Mouse (Mus musculus) megakaryocyte progenitor cell, adult 5-6 weeks (primary cell): Measurements from ENCODE around the gene Os9. TPM values are rescaled to one million over a fixed set of nuclear protein-coding genes. Genes with fewer than 3 reads are reported as not detected.
"Not testable (repeated sequence)": the region's sequence is repeated elsewhere in the genome, so short reads cannot be mapped to it uniquely, and the experiment has no call there.

Experiments used
- ATAC-seq: replicated peaks from 2 replicates; pipeline ENCODE4 v1.8.0; 2016; ENCODE audit warnings: mild to moderate bottlenecking, moderate TSS enrichment, inconsistent platforms; ENCODE audit not compliant: poor library complexity
- total RNA-seq, 2 experiments: library from RNA; stranded (forward) in 1 of 2; stranded (reverse) in 1 of 2; fragments of 157-497, 149-512 nt in 1 of 2; fragments of 200-1000 nt in 1 of 2; gene quantifications; 2 replicates each; pipeline versions ENCODE4 v1.2.3 to v1.2.4; 2015 to 2017

The Os9 gene
- total RNA-seq, 2 experiments from 2014 or later: 40.1 to 192 TPM

DNA sequence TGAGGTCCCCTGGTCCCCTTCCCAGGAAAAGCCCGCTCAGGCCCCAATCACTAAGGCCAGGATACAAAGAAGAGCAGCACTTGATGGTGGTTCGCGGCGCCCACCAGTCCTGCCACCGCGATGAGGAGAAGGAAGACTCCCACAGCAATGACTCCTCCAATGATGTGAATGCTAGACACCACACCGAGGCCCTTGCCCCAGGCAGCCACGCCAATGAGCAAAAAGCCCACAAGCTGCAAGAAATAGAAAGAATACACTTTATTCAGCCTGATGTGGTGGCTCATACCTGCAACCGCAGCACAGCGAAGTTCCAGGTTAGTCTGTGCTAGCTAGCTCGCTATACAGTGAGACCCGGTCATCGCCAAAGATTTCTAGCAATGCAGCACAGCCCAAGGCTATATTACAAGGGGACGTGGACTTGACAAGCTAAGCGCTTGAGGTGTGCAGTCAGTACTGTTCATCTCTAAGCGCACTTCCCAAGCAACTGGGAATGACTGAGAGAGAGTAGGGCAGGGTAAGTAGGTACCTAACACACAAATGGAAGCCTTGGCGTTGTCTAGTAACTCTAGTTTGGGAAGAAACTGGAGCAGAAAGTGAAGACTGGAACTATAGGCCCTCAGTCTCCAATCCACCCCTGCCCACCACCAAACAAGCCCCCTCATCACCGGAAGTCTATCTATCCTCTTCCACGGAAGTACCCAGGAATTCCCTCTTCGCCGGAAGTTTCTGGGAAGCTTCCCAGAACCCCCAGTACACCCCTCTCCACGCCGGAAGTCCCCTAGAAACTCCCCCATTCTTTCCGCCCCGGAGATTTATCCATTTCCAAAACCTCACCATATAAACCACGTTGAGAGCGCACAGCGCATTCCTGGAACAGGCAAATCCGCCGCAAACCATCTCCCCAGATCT is 51.4 kb downstream of the Os9 start:
- peak; percentile 5 for ATAC-seq

DNA sequence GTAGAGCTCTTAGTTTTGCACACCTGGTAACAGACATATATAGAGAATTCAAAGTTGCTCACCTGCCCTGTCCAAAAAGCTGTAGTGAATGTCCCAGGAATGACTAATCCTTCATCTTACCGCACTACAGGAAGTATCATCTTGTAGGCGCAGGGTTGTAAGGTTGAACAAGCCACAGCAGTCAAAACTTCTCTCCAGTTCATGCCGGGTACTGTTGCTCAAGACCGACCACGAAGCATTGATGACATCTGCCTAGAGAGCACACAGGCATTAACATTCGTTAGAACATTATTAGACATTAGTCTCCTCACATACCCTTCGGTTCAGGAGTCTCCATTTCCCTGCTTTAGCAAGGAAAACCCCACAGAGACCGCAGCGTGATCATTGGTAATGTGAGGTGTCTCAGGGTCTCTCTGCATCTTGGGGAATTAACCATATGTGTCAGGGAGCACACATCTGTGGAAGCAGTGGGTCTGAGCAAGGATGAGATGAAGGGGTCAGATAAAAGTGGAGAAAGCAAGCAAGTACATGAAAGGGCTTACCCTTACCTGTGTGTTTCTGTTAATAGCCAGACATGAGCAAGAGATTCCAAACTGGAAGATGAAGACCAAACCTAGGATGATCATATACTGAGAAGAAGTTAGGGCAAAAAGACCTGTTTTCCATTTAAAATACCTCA is 52.4 kb downstream of the Os9 start:
- ATAC-seq: no peak; the same call in 1 of the 2 replicates

DNA sequence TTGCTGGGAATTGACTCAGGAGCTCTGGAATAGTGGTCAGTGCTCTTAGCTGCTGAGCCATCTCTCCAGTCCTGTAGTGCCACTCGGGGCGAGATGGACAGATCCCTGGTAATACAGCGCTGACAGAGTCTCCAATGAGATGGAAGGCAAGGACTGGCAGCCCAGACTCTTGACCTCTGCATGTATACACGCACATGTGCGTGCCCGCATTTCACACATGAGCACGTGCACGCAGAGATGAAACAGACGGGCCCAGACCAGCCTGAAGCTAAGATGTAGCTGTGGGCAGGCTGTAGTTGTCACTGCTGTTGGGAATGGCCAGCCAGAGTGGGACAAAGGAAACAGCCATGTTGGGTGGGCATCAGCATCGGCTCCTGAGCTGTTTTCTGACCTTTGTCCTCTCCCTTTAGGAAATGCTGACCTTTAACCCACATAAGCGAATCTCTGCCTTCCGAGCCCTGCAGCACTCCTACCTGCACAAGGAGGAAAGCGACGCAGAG is 54.4 kb downstream of the Os9 start:
- ATAC-seq: no peak

DNA sequence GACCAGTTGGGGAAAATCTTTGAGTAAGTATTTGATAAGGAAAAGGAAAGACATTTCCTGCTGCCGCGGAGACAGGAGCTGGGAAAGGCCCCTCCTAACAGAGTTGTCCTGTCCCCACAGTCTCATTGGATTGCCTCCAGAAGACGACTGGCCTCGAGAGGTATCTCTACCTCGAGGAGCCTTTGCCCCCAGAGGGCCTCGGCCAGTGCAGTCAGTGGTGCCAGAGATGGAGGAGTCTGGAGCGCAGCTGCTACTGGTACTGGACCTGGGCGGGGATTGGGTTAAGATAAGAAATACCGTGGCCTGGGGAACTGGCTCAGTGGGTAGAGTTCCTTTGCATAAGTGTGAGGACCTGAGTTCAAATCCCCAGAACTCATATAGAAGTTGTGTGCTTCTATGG is 55.0 kb downstream of the Os9 start:
- no peak for ATAC-seq

DNA sequence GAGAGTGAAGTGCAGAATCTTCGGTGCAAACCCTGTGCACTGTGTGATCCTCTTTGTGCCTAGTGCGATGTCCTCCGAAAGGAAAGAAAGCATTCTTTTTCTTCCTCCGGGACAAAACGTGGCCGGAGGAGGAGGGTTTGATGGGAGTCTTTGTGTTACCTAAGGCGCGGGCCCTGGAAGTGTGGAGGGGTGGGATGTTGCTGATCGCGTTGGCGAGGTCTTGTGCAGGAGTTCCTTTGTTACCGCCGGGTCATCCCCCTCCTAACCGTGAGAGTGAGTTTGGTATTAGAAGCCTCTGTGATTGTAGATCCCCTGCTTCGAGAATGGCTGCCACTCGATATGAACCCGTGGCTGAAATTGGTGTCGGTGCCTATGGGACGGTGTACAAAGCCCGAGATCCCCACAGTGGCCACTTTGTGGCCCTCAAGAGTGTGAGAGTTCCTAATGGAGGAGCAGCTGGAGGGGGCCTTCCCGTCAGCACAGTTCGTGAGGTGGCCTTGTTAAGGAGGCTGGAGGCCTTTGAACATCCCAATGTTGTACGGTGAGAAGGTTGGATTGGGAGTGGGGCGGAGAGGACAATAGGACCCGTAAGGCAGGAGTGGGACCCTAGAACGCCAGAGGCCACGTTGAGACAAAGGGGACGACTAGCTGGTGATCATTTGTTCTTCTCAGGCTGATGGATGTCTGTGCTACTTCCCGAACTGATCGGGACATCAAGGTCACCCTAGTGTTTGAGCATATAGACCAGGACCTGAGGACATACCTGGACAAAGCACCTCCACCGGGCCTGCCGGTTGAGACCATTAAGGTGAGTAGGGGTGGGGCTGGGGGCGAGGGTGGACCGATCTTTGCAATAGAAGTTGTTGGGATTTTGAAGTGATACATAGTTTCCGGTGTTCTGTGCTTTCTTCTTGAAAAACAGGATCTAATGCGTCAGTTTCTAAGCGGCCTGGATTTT is 56.7 kb downstream of the Os9 start:
- peak; percentile 2 for ATAC-seq

DNA sequence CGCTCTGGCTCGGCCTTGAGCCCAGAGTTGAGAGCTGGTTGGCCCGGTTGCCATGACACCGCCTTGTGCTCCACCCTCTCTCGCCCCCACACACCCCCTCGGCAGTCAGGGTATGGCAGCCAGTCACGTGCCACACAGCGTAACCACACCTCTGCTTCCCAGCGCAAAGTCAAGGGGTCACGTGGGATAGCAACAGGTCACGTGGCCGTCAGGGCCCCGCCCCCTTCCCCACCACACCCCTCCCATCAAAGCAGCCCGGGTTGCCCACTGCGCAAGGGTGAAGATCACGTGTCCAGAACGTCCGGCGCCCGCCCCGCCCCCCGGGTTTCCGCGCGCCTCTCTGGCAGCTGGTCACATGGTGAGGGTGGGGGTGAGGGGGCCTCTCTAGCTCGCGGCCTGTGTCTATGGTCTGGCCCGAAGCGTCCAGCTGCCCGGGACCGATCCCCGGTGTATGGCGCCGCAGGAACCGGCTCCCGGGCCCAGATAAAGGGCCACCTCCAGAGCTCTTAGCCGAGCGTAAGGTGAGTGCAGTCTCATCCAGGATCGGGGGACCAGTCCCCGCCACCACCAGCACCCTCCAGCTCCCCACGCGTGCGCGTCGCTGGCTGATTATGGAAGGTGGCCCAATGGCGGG is 57.6 kb downstream of the Os9 start, which contains the start of gene Cdk4:
Gene Cdk4, plus strand, starts transcription at position 296 of the 634 bp plus-strand sequence.
- peak; percentile 70 for ATAC-seq

DNA sequence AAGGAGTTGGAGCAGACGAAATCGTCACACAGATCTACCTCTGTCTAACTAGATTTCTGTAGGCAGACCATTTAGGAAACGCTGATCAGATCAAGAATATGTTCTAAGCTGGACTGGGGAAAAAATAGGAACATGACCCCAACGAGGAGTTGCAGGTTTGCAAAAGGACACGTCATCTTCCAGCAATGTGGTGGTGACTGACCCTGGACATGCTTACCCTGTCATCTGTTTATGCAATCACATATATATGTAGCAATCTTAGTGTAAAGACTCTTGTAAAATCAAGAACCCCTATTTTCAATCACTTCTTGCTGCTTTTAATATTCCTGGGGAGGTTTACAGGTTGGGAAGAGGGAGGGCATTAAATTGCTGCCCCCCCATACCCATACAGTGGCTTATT is 58.4 kb downstream of the Os9 start:
- ATAC-seq: 0 out of 2 replicates have a peak, but pooled peaks have one; percentile 12

DNA sequence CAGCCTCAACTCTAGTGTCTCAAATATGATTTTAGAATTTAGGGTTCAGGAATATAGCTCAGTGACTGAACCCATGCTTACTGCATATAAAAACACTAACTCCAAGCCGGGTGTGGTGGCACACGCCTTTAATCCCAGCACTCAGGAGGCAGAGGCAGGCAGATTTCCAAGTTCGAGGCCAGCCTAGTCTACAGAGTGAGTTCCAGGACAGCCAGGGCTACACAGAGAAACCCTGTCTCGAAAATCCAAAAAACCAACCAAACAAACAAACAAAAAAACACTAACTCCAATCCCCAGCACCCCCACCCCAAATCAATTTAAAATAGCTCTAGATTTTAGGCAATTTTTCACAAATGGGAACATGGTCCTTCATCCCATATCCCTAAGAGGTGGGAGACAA is 58.8 kb downstream of the Os9 start:
- ATAC-seq: not testable (repeated sequence)

DNA sequence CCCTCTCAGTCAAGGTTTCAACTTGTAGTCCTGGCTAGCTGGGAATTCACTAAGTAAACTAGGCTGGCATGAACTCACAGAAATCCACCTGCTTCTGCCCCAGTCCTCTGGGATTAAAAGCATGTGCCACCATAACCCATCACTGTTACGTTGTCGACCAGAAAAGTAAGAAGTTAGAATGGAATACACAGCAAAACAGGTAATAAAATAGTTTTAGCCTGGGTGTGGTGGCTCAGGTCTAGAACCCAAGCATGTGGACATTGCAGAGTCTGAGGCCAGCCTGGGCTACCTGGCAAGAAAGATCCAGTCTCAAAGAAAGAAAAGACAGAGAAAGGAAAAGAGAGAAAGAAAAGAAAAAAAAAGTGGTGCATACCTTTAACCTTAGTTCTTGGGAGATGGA is 59.4 kb downstream of the Os9 start:
- ATAC-seq: no peak

DNA sequence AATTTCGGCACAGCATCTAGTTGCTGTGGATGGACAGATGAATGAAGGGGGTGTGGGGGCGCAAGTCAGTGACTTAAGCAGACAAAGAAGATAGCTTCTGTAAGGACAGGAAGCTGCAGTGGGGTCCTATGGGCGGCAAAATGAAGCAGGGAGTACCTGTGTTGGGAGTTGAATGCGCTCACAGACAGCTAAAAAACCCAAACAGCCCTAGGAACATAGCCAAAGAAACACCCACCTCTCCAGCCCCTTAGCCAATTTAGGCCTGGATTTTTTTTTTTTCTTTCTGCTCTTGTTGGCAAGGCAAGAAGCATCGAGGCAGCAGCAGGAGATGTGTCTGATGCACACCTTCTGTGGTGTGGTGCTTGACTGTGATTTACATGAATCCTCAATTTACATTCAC is 59.8 kb downstream of the Os9 start:
- no peak for ATAC-seq

DNA sequence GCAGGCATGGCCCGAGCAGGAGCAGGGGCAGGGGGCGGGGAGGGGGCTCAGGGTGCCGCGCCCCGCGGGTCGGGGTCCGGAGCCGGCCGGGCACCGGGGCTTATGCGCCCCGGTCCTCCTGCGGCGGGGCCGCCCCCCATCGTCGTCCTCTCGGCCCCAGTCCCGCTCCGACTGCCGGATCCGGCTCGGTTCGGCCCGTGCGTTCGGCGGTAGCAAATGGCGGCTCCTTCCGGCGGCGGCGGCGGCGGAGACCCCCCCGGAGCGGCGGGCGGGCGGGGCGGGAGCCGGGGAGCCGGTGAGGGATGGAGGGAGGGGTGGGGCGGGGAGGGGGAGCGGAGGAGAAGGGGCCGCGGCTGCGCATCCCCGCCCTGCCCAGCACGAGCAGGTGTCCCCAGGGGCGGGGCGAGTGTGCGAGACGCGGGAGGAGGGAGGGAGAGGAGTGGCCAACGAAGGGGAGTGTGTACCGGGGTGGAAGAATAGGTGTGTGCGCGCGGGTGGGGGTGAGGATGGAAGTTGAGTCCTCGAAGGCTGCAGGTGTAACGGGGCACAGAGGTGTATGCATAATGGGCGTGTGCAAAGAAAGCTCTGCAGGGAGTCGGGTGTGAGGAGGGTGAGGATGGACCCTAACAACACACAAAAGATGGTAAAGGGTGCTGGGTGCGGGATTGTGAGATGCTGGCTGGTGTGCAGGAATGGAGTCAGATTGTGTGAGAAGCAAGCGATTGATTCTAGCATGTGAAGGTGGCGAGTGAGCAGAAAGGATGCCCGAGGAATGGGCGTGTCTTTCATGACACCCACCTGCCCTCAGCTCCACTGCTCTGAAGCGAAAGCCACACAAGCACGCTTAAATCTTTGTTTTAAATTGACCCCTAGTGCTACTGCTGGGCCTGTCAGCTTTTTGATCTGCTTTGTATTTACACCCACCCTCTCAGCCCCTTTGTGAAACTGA is 60.7 kb downstream of the Os9 start, which contains the start of gene March9:
Gene March9, minus strand, starts transcription at position 217 of the 949 bp plus-strand sequence.
- 0 out of 2 replicates have a peak, but pooled peaks have one; percentile 9 for ATAC-seq

DNA sequence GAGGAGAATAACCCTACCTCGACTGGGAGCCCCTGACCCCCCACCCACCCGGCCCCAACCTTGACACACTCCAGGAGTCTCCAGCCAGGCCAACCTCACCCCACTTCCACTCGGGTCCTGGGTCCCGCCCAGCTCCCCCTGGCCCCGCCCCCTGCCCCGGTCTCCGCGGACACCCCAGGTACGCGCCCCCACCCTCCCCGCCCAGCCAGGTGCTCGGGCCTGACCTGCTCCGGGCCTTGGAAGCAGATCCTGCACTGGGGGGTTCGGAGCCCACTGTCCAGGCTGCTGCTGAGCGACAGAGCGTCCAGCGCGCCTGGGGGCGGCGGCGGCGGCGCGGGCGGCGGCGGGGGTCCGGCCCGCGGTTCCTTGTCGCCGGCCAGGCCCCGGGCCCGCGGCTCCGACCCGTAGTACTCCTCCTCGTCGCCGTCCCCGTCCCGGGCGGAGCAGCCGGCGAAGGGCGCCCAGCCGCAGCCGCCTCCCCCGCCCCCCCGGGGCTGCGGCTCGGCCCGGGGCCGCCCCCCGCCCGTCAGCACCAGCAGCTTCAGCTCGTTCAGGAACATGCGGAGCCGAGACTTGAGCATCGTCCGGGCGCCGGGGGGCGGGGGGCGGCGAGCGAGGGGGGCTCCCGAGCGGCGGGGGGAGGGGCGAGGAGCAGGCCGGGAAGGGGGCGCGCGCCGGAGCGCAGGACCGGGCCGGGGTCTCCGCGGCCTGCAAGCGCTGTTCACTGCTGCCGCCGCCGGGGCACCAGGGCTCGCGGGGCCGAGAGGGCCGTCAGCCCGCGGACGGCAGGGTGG is 61.6 kb downstream of the Os9 start:
- no peak for ATAC-seq

DNA sequence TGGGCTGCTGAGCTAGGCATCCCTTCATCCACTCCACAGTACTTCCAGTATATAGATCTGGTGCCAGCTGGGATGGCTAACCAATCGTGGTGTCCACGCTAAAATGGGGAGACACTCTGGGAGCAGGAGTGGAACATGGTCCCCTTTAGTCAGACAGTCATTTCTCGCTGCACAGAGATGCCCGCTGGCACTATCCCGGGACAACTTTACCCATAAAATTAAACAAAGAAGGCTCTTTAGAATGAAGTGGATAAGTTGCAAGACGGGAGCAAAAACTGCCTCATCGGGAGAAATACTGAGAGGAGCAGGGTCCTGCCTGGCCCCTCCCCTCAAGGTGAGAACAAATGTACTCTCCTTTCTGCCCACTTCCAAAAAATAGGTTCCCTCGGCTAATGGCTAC is 62.2 kb downstream of the Os9 start:
- ATAC-seq: no peak

DNA sequence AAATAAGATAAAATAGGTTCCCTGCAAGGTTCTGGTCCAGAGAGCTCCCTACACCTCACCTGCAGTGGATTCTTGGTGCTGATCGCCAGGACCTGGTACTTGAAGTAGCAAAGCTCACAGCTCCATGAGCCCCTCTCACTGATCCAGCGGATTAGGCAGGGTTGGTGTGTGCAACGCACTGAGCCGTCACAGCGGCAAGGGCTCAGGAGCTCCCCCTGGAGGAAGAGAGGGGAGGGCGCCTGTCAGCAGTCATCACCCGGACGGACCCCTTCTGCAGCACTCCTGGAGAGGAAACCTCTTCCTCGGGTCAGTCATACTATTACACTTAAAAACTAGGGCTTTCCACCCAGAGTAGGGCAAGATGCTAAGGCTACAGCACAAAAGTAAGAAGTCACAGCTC is 62.8 kb downstream of the Os9 start:
- peak; percentile 85 for ATAC-seq

DNA sequence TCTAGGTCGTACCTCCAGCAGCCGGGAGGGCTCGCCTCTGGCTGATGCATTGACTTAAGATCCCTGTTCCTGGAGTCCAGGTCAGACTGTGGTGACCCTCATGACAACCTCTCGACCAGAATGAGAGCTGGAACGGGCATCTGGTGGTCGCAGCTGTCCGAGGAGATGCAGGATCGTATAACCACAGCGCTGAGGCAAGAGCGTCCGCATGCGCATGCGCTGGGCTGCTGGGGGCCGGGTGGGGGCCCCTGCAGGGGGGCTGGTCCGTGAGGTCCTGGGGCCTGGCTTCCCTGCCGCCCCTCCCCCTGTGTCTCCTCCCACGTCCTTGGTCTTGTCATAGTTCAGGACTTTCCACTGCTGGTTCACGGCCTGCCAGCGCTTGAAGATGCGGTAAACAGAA is 64.4 kb downstream of the Os9 start:
- ATAC-seq: no peak

DNA sequence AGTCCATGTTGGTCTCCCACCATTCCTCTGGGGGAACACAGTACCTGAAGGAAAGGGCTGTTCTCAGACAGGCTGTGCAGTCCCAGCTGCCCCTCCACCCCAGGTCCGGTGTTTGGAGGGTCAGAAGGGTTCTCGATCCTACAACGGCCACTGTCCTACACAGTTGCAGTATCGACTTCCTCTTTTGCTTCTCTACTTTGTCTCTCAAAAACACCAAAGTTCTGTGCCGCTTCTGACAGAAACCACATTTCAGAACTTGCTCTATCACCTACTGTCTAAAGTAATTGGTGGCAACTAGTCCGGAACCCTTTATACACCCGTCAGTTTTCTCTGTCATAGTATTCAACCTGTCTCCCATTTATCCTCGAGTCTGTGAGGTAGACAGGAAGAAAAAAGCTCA is 65.5 kb downstream of the Os9 start:
- ATAC-seq: 0 out of 2 replicates have a peak, but pooled peaks have one; percentile 13

DNA sequence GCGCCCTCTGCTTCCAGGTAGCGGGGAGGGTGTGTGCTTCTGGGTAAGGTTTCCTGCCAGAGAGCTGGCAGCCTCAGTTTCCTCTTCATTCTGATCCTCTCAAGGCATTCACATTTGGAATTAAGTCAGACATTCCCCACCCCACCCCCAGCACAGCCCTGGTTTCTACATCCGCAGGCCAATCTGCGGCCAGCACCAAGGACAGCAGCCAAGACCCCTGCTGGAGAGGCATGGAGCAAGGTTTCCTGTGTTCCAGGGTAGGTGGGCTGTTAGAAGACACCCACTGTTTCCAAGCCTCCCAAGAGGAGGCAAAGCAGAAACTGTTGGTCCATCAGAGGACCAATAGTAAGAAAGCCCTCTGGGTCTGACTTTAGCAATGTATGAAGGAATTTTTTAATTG is 66.3 kb downstream of the Os9 start:
- no peak for ATAC-seq

DNA sequence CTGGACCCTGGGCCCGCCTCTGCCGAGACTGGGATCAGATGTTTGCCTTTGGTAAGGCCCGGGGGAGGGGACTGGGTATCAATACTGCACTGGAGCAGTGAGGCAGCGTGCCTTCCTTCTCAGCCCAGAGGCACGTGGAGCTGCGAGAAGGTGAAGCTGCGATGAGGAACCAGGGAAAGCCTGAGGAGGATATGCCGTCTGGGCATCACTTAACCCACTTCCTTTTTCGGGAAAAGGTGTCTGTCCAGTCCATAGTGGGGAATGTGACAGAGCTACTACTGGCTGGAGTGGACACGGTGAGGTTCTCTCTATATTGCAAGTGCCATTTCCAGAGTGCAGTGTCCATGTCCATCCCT is 70.8 kb downstream of the Os9 start:
- peak; percentile 49 for ATAC-seq
